Comparison of ENCODE assay signal across 12 mouse cellular contexts in the genomic region with DNA sequence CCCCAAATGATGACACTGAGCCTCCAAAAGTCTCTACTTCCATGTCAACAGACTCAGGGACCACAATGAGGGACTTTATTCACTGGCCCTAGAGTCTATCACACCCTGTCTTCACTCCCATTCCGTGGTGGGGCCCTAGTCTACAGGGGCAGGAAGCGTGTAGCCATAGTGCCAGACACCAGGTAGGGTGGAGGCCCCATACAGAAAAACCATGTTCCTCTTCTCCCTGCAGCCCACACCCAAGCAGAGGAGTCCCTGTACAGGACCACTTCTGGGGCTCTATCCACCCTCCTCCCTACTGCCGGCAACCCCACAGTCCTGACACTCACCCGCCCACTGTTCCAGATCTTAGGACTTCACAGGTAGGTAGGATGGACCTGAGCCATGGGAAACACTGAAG. TPM values are rescaled to one million over a fixed set of nuclear protein-coding genes. Genes with fewer than 3 reads are reported as not detected.
A peak's percentile ranks its signal among the peaks of the same experiment; 100 is the strongest.
DNase-seq lines count a peak whose midpoint lies in the region; ATAC-seq lines count a peak whose summit lies in the region.
"Had no signal": no experiment of that assay in that cellular context is flagged by ENCODE, and none has a peak within 500 bp of the region (broad histone marks: within the 10 kb centered on the region; RNA-seq: fewer than 3 reads in every experiment).

No protein-coding gene starts in this region.

- no peak overlapping the region for H3K4me3 ChIP-seq in heart, embryonic 12.5 days
- 0 out of 2 replicates have a peak overlapping the region, but pooled peaks have one; percentile 9 for H3K4me3 ChIP-seq in midbrain, embryonic 10.5 days
- no peak overlapping the region for H3K4me3 ChIP-seq in midbrain, embryonic 14.5 days (replicated peaks; ENCODE audit: low read depth, low read length)
- no peak overlapping the region; the same call in 1 of the 2 replicates for H3K4me3 ChIP-seq in liver, embryonic 11.5 days (ENCODE audit: low read depth, low read length)
- H3K4me3 ChIP-seq: layer of hippocampus, adult 2 months; limb, embryonic 15.5 days; midbrain, embryonic 13.5 days had no signal

- 83% methylated on average over 4 of the region's 4 CpGs for WGBS in heart, embryonic 12.5 days
- 94% methylated on average over 4 of the region's 4 CpGs for WGBS in midbrain, embryonic 10.5 days
- WGBS in midbrain, embryonic 14.5 days = 95% methylated on average over 4 of the region's 4 CpGs
- WGBS in liver, embryonic 11.5 days = 67% methylated on average over 4 of the region's 4 CpGs

- peaks cover 41% of the 10 kb centered on the region for H3K36me3 ChIP-seq in heart, embryonic 12.5 days
- H3K36me3 ChIP-seq in midbrain, embryonic 10.5 days = peaks cover 50% of the 10 kb centered on the region
- peaks cover 31% of the 10 kb centered on the region for H3K36me3 ChIP-seq in midbrain, embryonic 14.5 days (ENCODE audit: control insufficient read depth, insufficient read depth, low read length)
- H3K36me3 ChIP-seq in liver, embryonic 11.5 days (ENCODE audit: control insufficient read depth, insufficient read depth, low read length) = peaks cover 11% of the 10 kb centered on the region; the same call in 1 of the 2 replicates

- H3K4me2 ChIP-seq in heart, embryonic 12.5 days = 0 out of 2 replicates have a peak overlapping the region, but pooled peaks have one; percentile 92
- no peak overlapping the region for H3K4me2 ChIP-seq in midbrain, embryonic 14.5 days (ENCODE audit: low read length)
- peak overlapping the region; percentile 21; the same call in 1 of the 2 replicates for H3K4me2 ChIP-seq in liver, embryonic 11.5 days
- H3K4me2 ChIP-seq: limb, embryonic 15.5 days; midbrain, embryonic 13.5 days had no signal

- H3K27ac ChIP-seq in heart, embryonic 12.5 days (ENCODE audit: poor library complexity, severe bottlenecking) = peak overlapping the region; percentile 87
- no peak overlapping the region for H3K27ac ChIP-seq in midbrain, embryonic 10.5 days (replicated peaks)
- no peak overlapping the region for H3K27ac ChIP-seq in midbrain, embryonic 14.5 days (replicated peaks; ENCODE audit: low read depth, low read length)
- no peak overlapping the region for H3K27ac ChIP-seq in liver, embryonic 11.5 days (ENCODE audit: low read depth, low read length)
- H3K27ac ChIP-seq: layer of hippocampus, adult 2 months had no signal

- peaks cover 49% of the 10 kb centered on the region for H3K4me1 ChIP-seq in heart, embryonic 12.5 days (replicated peaks)
- H3K4me1 ChIP-seq in midbrain, embryonic 10.5 days = peaks cover 55% of the 10 kb centered on the region
- peaks cover 9% of the 10 kb centered on the region for H3K4me1 ChIP-seq in midbrain, embryonic 14.5 days (ENCODE audit: control insufficient read depth, insufficient read depth, low read length)
- peaks cover 43% of the 10 kb centered on the region for H3K4me1 ChIP-seq in liver, embryonic 11.5 days (replicated peaks; ENCODE audit: control insufficient read depth, insufficient read depth, low read length)

- no peaks in the 10 kb centered on the region for H3K9me3 ChIP-seq in heart, embryonic 12.5 days (replicated peaks)
- no peaks in the 10 kb centered on the region for H3K9me3 ChIP-seq in midbrain, embryonic 10.5 days (replicated peaks)
- no peaks in the 10 kb centered on the region for H3K9me3 ChIP-seq in midbrain, embryonic 14.5 days (ENCODE audit: control insufficient read depth, low read length)
- H3K9me3 ChIP-seq in liver, embryonic 11.5 days (ENCODE audit: control insufficient read depth, low read length) = no peaks in the 10 kb centered on the region
- H3K9me3 ChIP-seq: limb, embryonic 15.5 days; midbrain, embryonic 13.5 days had no signal

- no peak for DNase-seq in heart, adult 18-20 months
- no peak for DNase-seq in midbrain, embryonic 10.5 days (ENCODE audit: low spot score)
- DNase-seq in midbrain, embryonic 14.5 days = no peak
- DNase-seq in liver, embryonic 11.5 days (ENCODE audit: low spot score) = no peak
- peak; percentile 44 to 49 for DNase-seq in thymus, postnatal 36 days
- DNase-seq in layer of hippocampus, postnatal 14 days (ENCODE audit: low spot score in 2 of 2) = no peak
- no peak for DNase-seq in urinary bladder, adult 2 months (ENCODE audit: low spot score)
- DNase-seq: cerebellum, postnatal 14 days had no signal

- H3K27me3 ChIP-seq in heart, embryonic 12.5 days (replicated peaks) = no peaks in the 10 kb centered on the region
- no peaks in the 10 kb centered on the region for H3K27me3 ChIP-seq in midbrain, embryonic 10.5 days (ENCODE audit: low read depth, poor library complexity, severe bottlenecking)
- H3K27me3 ChIP-seq in midbrain, embryonic 14.5 days (ENCODE audit: control insufficient read depth, insufficient read depth, low read length) = no peaks in the 10 kb centered on the region
- no peaks in the 10 kb centered on the region for H3K27me3 ChIP-seq in liver, embryonic 11.5 days (replicated peaks; ENCODE audit: control insufficient read depth, insufficient read depth, low read length)
- H3K27me3 ChIP-seq: limb, embryonic 15.5 days; midbrain, embryonic 13.5 days had no signal

- peak overlapping the region; percentile 28; the same call in 1 of the 2 replicates for H3K9ac ChIP-seq in heart, embryonic 12.5 days
- H3K9ac ChIP-seq in midbrain, embryonic 14.5 days (replicated peaks; ENCODE audit: low read length) = no peak overlapping the region
- H3K9ac ChIP-seq in liver, embryonic 11.5 days (ENCODE audit: low read depth, low read length) = no peak overlapping the region
- H3K9ac ChIP-seq: limb, embryonic 15.5 days; midbrain, embryonic 13.5 days had no signal

- ATAC-seq in heart, embryonic 12.5 days (ENCODE audit: insufficient number of reproducible peaks, low FRiP score) = no peak
- ATAC-seq in midbrain, embryonic 14.5 days (ENCODE audit: low FRiP score, low TSS enrichment) = no peak
- ATAC-seq in liver, embryonic 11.5 days (replicated peaks; ENCODE audit: low FRiP score) = no peak
- ATAC-seq: midbrain, embryonic 13.5 days had no signal

RNA-seq across cellular contexts. Expression of gene Frmd8, which starts 2.5 kb away (rescaled TPM):
- polyA plus RNA-seq in heart, embryonic 12.5 days (2016; fragmentation: Nextera tagmentation; extraction: Ambion mirVana) = 33.7 and 34.2 TPM in 2 replicates
- total RNA-seq in heart, adult 18-20 months (2021) = 10 to 100 TPM in 1 of 2 experiments, 1 to 10 TPM in 1; 7.2 to 10.6 TPM
- polyA plus RNA-seq in midbrain, embryonic 10.5 days (2016; fragmentation: Nextera tagmentation; extraction: Ambion mirVana) = 33.8 and 34.9 TPM in 2 replicates
- 8.3 and 12.2 TPM in 2 replicates for polyA plus RNA-seq in midbrain, embryonic 14.5 days (2014; fragmentation: Nextera tagmentation; extraction: Ambion mirVana)
- polyA plus RNA-seq in liver, embryonic 11.5 days (2014; fragmentation: Nextera tagmentation; extraction: Ambion mirVana) = 26.8 and 27.9 TPM in 2 replicates
- 10 to 100 TPM; 19.8 to 20.1 TPM for total RNA-seq in layer of hippocampus, postnatal 14 days (2021)
- polyA plus RNA-seq in urinary bladder, adult 2 months (2012; rRNA removed) = 20.7 and 21.6 TPM in 2 replicates

RNA-seq across cellular contexts. Expression of gene Slc25a45, which starts 5.1 kb away (rescaled TPM):
- 3.5 and 3.9 TPM in 2 replicates for polyA plus RNA-seq in heart, embryonic 12.5 days (2016; fragmentation: Nextera tagmentation; extraction: Ambion mirVana)
- 1 to 10 TPM; 2.6 to 2.8 TPM for total RNA-seq in heart, adult 18-20 months (2021)
- 2.3 and 2.6 TPM in 2 replicates for polyA plus RNA-seq in midbrain, embryonic 10.5 days (2016; fragmentation: Nextera tagmentation; extraction: Ambion mirVana)
- 0.73 and 1.2 TPM in 2 replicates for polyA plus RNA-seq in midbrain, embryonic 14.5 days (2014; fragmentation: Nextera tagmentation; extraction: Ambion mirVana)
- polyA plus RNA-seq in liver, embryonic 11.5 days (2014; fragmentation: Nextera tagmentation; extraction: Ambion mirVana) = 7.5 and 8.2 TPM in 2 replicates
- total RNA-seq in layer of hippocampus, postnatal 14 days (2021) = 1 to 10 TPM; 3.6 to 3.7 TPM
- 19.2 and 25.1 TPM in 2 replicates for polyA plus RNA-seq in urinary bladder, adult 2 months (2012; rRNA removed)

RNA-seq across cellular contexts. Expression of gene Tigd3, which starts 21.4 kb away (rescaled TPM):
- 1.5 and 1.9 TPM in 2 replicates for polyA plus RNA-seq in heart, embryonic 12.5 days (2016; fragmentation: Nextera tagmentation; extraction: Ambion mirVana)
- under 1 TPM in 1 of 2 experiments, not detected in 1; 0.35 TPM for total RNA-seq in heart, adult 18-20 months (2021)
- 9.5 and 10.8 TPM in 2 replicates for polyA plus RNA-seq in midbrain, embryonic 10.5 days (2016; fragmentation: Nextera tagmentation; extraction: Ambion mirVana)
- polyA plus RNA-seq in midbrain, embryonic 14.5 days (2014; fragmentation: Nextera tagmentation; extraction: Ambion mirVana) = 9.9 and 10.8 TPM in 2 replicates
- polyA plus RNA-seq in liver, embryonic 11.5 days (2014; fragmentation: Nextera tagmentation; extraction: Ambion mirVana) = 3.9 and 4.2 TPM in 2 replicates
- 1 to 10 TPM; 3.4 to 4.2 TPM for total RNA-seq in layer of hippocampus, postnatal 14 days (2021)
- polyA plus RNA-seq in urinary bladder, adult 2 months (2012; rRNA removed) = 0.69 and 0.87 TPM in 2 replicates

RNA-seq across cellular contexts. Expression of gene Dpf2, which starts 40.3 kb away (rescaled TPM):
- polyA plus RNA-seq in heart, embryonic 12.5 days (2016; fragmentation: Nextera tagmentation; extraction: Ambion mirVana) = 111 and 118 TPM in 2 replicates
- total RNA-seq in heart, adult 18-20 months (2021) = 10 to 100 TPM; 77.6 to 84.0 TPM
- polyA plus RNA-seq in midbrain, embryonic 10.5 days (2016; fragmentation: Nextera tagmentation; extraction: Ambion mirVana) = 242 and 245 TPM in 2 replicates
- 96.6 and 108 TPM in 2 replicates for polyA plus RNA-seq in midbrain, embryonic 14.5 days (2014; fragmentation: Nextera tagmentation; extraction: Ambion mirVana)
- polyA plus RNA-seq in liver, embryonic 11.5 days (2014; fragmentation: Nextera tagmentation; extraction: Ambion mirVana) = 119 and 127 TPM in 2 replicates
- 10 to 100 TPM; 78.1 to 92.3 TPM for total RNA-seq in layer of hippocampus, postnatal 14 days (2021)
- polyA plus RNA-seq in urinary bladder, adult 2 months (2012; rRNA removed) = 87.5 and 102 TPM in 2 replicates

RNA-seq across cellular contexts. Expression of gene Cdc42ep2, which starts 52.1 kb away (rescaled TPM):
- polyA plus RNA-seq in heart, embryonic 12.5 days (2016; fragmentation: Nextera tagmentation; extraction: Ambion mirVana) = 6.5 and 7.3 TPM in 2 replicates
- total RNA-seq in heart, adult 18-20 months (2021) = 1 to 10 TPM; 6.6 to 9.0 TPM
- 1.8 and 2.2 TPM in 2 replicates for polyA plus RNA-seq in midbrain, embryonic 10.5 days (2016; fragmentation: Nextera tagmentation; extraction: Ambion mirVana)
- 12.3 and 16.2 TPM in 2 replicates for polyA plus RNA-seq in midbrain, embryonic 14.5 days (2014; fragmentation: Nextera tagmentation; extraction: Ambion mirVana)
- 5.1 TPM in 2 replicates for polyA plus RNA-seq in liver, embryonic 11.5 days (2014; fragmentation: Nextera tagmentation; extraction: Ambion mirVana)
- total RNA-seq in layer of hippocampus, postnatal 14 days (2021) = 1 to 10 TPM; 4.7 to 5.7 TPM
- polyA plus RNA-seq in urinary bladder, adult 2 months (2012; rRNA removed) = 22.9 and 26.2 TPM in 2 replicates

Comparison
In these comparisons a context has a peak if more than half of its experiments do, and no peak if none do; other contexts are left out.
1. DNase-seq: peak in thymus, postnatal 36 days (2 of 2); none in heart, adult 18-20 months (0 of 2), midbrain, embryonic 10.5 days (single experiment), midbrain, embryonic 14.5 days (single experiment), liver, embryonic 11.5 days (single experiment), layer of hippocampus, postnatal 14 days (0 of 2) and urinary bladder, adult 2 months (single experiment).